Mouse (Mus musculus) stomach, embryonic 15.5 days (tissue): ENCODE measurements around the gene Trim45. TPM values are rescaled to one million over a fixed set of nuclear protein-coding genes. Genes with fewer than 3 reads are reported as not detected.
A peak's percentile ranks its signal among the peaks of the same experiment; 100 is the strongest.

Source experiments
- ATAC-seq: fragments of 200-750 bp; cut with Nextera tagmentation; 2 replicates; pipeline ENCODE4 v1.8.0; 2017; ENCODE audit warnings: low read depth, moderate number of reproducible peaks, moderate TSS enrichment; ENCODE audit not compliant: insufficient read depth, low FRiP score
- H3K27ac ChIP-seq: fragments of 300-500 bp; sonication (generic); 2 replicates; pipeline ENCODE4 v1.5.1; 2015; ENCODE audit warnings: mild to moderate bottlenecking, inconsistent platforms
- H3K27me3 ChIP-seq: fragments of 300-500 bp; sonication (generic); replicated peaks from 2 replicates; pipeline ENCODE4 v1.6.1; 2015; ENCODE audit warnings: inconsistent platforms
- H3K36me3 ChIP-seq: fragments of 300-500 bp; sonication (generic); 2 replicates; pipeline ENCODE4 v1.6.1; 2015; ENCODE audit warnings: inconsistent platforms
- H3K4me1 ChIP-seq: fragments of 300-500 bp; sonication (generic); 2 replicates; pipeline ENCODE4 v1.6.1; 2015; ENCODE audit warnings: inconsistent platforms
- H3K4me2 ChIP-seq: fragments of 300-500 bp; sonication (generic); 2 replicates; pipeline ENCODE4 v1.6.1; 2015; ENCODE audit warnings: mild to moderate bottlenecking, inconsistent platforms
- H3K4me3 ChIP-seq: fragments of 300-500 bp; sonication (generic); replicated peaks from 2 replicates; pipeline ENCODE4 v1.5.1; 2015; ENCODE audit warnings: inconsistent platforms
- H3K9ac ChIP-seq: fragments of 300-500 bp; sonication (generic); 2 replicates; pipeline ENCODE4 v1.6.1; 2015; ENCODE audit warnings: inconsistent platforms
- H3K9me3 ChIP-seq: fragments of 300-500 bp; sonication (generic); 2 replicates; pipeline ENCODE4 v1.6.1; 2016; ENCODE audit warnings: inconsistent platforms
- WGBS: fragments of 180-500 bp; shearing (Covaris S2); methylation state at CpG from one replicate; pipeline ENCODE4 v1.1.7; 2015; 5-methylcytosine and 5-hydroxymethylcytosine counted together
- polyA plus RNA-seq: library from polyadenylated mRNA; unstranded; fragments of >200 nt; fragmentation: Nextera tagmentation; extraction: Ambion mirVana; gene quantifications from 2 replicates; pipeline ENCODE4 v1.2.1, GENCODE M21; 2015

Trim45 gene
- 4.8 and 5.6 TPM in 2 replicates for polyA plus RNA-seq

- Histone ChIP-seq H3K36me3 (no peaks in the 10 kb centered on the region), H3K27ac (peak within 1 kb of the TSS; percentile 81), H3K27me3 (no peaks in the 10 kb centered on the region), H3K4me3 (peak within 1 kb of the TSS; percentile 60), H3K9me3 (no peaks in the 10 kb centered on the region), H3K4me1 (peaks cover 26% of the 10 kb centered on the region), H3K4me2 (peak within 1 kb of the TSS; percentile 71), H3K9ac (peak within 1 kb of the TSS; percentile 54)
- WGBS: under 1% methylated on average over 39 of the region's 39 CpGs
- peak; percentile 98 for ATAC-seq
Measured at GRCm38 (mm10) chr3:100921825-100922505, at the start of gene Trim45. Trim45 (plus strand) TSS chr3:100922202.

DNA sequence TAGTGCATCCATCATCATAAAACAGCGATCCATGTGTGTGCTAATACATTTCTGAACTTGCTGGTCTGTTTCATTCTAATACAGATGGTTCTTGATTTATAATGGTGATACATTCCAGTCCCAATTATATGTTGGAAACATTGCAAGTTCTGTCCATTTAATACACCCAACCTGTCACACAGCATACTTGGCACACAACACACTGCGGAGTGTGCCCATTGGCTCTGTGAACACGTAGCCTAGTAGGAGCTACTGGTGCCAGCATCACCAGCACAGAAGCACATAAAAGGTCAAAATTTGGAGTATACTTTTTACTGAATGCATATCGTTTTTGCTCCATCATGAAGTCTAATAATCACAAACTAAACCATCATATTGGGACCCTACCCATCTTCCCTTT, 44.9 kb upstream of the Trim45 start:
- no peaks in the 10 kb centered on the region for H3K36me3 ChIP-seq
- no peak overlapping the region for H3K9ac ChIP-seq
- H3K4me3 ChIP-seq: no peak overlapping the region
- no peaks in the 10 kb centered on the region for H3K9me3 ChIP-seq
- H3K27me3 ChIP-seq: no peaks in the 10 kb centered on the region
- H3K4me2 ChIP-seq: no peak overlapping the region
- WGBS: 87% methylated on average over 4 of the region's 4 CpGs
- H3K27ac ChIP-seq: no peak overlapping the region
- ATAC-seq: no peak
- no peaks in the 10 kb centered on the region for H3K4me1 ChIP-seq

GRCm38 (mm10) chr3:100881403-100881802, 40.6 kb upstream of the Trim45 start:
- Histone ChIP-seq H3K9ac (no peak overlapping the region), H3K36me3 (no peaks in the 10 kb centered on the region), H3K4me1 (no peaks in the 10 kb centered on the region), H3K27ac (no peak overlapping the region), H3K9me3 (no peaks in the 10 kb centered on the region), H3K27me3 (no peaks in the 10 kb centered on the region), H3K4me2 (no peak overlapping the region), H3K4me3 (no peak overlapping the region)
- no peak for ATAC-seq
- 76% methylated on average over 6 of the region's 6 CpGs for WGBS

GRCm38 (mm10) chr3:100881843-100882634, 40.0 kb upstream of the Trim45 start:
- no peak overlapping the region for H3K27ac ChIP-seq
- no peaks in the 10 kb centered on the region for H3K36me3 ChIP-seq
- no peak overlapping the region for H3K4me2 ChIP-seq
- no peaks in the 10 kb centered on the region for H3K9me3 ChIP-seq
- H3K9ac ChIP-seq: no peak overlapping the region
- H3K27me3 ChIP-seq: no peaks in the 10 kb centered on the region
- H3K4me1 ChIP-seq: no peaks in the 10 kb centered on the region
- 84% methylated on average over 9 of the region's 9 CpGs for WGBS
- H3K4me3 ChIP-seq: no peak overlapping the region
- no peak; the same call in 1 of the 2 replicates for ATAC-seq

GRCm38 (mm10) chr3:100889234-100889633, 32.8 kb upstream of the Trim45 start:
- 94% methylated on average over 1 of the region's 1 CpGs for WGBS

DNA sequence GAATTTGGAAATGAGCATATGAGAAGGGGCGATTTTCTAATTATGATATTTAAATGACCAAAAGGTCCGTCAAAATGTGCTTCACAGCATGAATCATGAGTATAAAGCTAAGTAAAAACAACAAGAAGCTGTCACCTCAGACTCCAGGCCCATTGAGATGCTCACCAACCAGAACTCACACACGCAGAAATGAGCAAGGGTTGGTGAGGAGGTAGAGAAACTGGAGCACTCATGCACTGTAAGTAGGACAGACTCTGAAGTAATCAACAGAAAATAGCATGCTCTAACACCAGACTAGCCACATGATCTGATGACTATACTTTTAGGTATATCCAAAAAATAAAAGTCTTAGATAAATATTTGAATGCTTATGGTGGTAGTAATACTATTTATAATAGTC, 31.6 kb upstream of the Trim45 start:
- Histone ChIP-seq H3K4me1 (no peaks in the 10 kb centered on the region), H3K36me3 (no peaks in the 10 kb centered on the region), H3K27ac (no peak overlapping the region), H3K4me2 (no peak overlapping the region), H3K27me3 (no peaks in the 10 kb centered on the region), H3K9me3 (no peaks in the 10 kb centered on the region), H3K9ac (no peak overlapping the region), H3K4me3 (no peak overlapping the region)
- ATAC-seq: no peak
- WGBS: 91% methylated on average over 3 of the region's 3 CpGs

More at GRCm38 (mm10) chr3:100889234-100889633, 32.8 kb upstream of the Trim45 start:
- Histone ChIP-seq H3K36me3 (no peaks in the 10 kb centered on the region), H3K27me3 (no peaks in the 10 kb centered on the region), H3K9ac (no peak overlapping the region), H3K27ac (no peak overlapping the region), H3K4me2 (no peak overlapping the region), H3K4me3 (no peak overlapping the region), H3K9me3 (no peaks in the 10 kb centered on the region), H3K4me1 (no peaks in the 10 kb centered on the region)
- ATAC-seq: no peak

DNA sequence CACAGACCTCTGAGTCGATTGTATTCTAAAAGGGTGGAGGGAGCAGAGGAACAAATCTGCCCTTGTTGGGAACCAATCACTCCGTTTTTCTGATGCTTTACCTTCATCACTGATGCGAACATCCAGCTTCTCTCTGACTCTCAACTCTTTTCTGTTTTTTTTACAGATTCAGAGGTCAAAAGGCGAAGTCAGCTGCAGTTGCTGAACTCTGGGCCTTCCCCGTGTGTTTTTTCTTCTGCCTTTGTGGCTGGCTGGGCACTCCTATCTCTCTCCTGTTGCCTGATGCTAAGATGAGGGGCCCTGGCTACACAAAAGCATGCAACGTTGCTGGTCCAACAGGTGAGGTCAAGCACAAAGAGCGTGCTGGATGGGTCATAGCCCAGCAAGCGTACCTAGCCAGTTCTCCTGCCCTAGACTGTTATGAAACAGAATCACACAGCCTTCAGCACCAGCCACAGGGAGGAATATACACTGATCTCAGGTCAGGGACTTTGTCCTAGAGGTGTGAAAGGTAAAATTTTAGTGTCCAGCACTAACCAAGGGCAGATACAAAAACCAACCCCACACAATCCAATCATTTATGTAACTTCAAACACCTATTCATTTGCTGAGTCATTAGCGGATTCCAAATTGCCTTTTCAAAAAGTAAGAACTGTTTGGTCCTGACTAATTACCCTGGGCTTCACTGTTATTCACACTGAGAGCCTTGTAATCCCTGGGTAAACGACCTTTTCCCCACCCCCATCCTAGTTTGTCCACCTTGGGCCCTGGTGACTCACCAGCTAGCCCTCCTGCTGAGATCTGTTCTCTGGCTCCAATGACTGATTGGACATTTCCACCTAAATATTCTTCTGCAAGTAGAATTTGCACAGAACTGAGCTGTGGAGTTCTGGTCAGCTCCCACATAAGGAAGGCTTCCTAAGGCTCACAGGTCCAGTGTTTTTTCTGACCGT, 29.3 kb upstream of the Trim45 start:
- Histone ChIP-seq H3K27me3 (no peaks in the 10 kb centered on the region), H3K4me1 (no peaks in the 10 kb centered on the region), H3K36me3 (no peaks in the 10 kb centered on the region), H3K27ac (no peak overlapping the region; the same call in 1 of the 2 replicates), H3K9ac (no peak overlapping the region), H3K9me3 (no peaks in the 10 kb centered on the region), H3K4me3 (no peak overlapping the region), H3K4me2 (no peak overlapping the region)
- 53% methylated on average over 11 of the region's 11 CpGs for WGBS
- no peak for ATAC-seq

DNA sequence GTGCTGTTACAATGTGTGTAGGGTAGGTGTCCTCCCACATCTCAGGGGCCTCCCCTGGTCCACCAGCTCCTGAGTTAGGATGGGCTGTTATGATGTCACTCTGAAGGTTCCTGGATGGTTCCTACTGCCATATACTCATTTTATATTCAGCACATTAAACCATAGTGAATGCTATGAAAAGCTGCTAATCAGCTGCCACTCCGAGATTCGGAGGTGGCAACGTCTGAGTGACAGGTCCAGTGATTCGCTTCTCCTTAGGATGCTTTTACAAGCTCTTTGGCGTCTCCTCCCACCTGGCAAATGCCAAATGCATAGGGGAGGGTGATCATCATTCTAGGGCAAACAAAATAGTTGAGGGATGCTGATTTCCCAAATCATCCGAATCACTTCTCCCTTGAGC, 26.5 kb upstream of the Trim45 start:
- Histone ChIP-seq H3K4me1 (no peaks in the 10 kb centered on the region), H3K9me3 (no peaks in the 10 kb centered on the region), H3K9ac (no peak overlapping the region), H3K27me3 (no peaks in the 10 kb centered on the region), H3K4me2 (no peak overlapping the region), H3K4me3 (no peak overlapping the region), H3K36me3 (no peaks in the 10 kb centered on the region), H3K27ac (no peak overlapping the region)
- no peak for ATAC-seq
- WGBS: 81% methylated on average over 6 of the region's 6 CpGs

GRCm38 (mm10) chr3:100906128-100906527, 15.9 kb upstream of the Trim45 start:
- Histone ChIP-seq H3K36me3 (no peaks in the 10 kb centered on the region), H3K9ac (no peak overlapping the region), H3K9me3 (no peaks in the 10 kb centered on the region), H3K27ac (no peak overlapping the region), H3K4me3 (no peak overlapping the region), H3K4me1 (no peaks in the 10 kb centered on the region), H3K4me2 (no peak overlapping the region), H3K27me3 (no peaks in the 10 kb centered on the region)
- ATAC-seq: no peak
- WGBS: 31% methylated on average over 6 of the region's 6 CpGs

GRCm38 (mm10) chr3:100906916-100907315, 15.1 kb upstream of the Trim45 start:
- no peak overlapping the region for H3K4me3 ChIP-seq
- H3K27me3 ChIP-seq: no peaks in the 10 kb centered on the region
- no peaks in the 10 kb centered on the region for H3K36me3 ChIP-seq
- no peak overlapping the region for H3K4me2 ChIP-seq
- WGBS: 29% methylated on average over 3 of the region's 3 CpGs
- H3K4me1 ChIP-seq: no peaks in the 10 kb centered on the region; the same call in 1 of the 2 replicates
- no peak for ATAC-seq
- no peak overlapping the region for H3K9ac ChIP-seq
- H3K9me3 ChIP-seq: no peaks in the 10 kb centered on the region
- H3K27ac ChIP-seq: no peak overlapping the region

- no peaks in the 10 kb centered on the region for H3K36me3 ChIP-seq
- no peak for ATAC-seq
- no peak overlapping the region for H3K9ac ChIP-seq
- no peaks in the 10 kb centered on the region for H3K9me3 ChIP-seq
- H3K27ac ChIP-seq: no peak overlapping the region
- H3K27me3 ChIP-seq: no peaks in the 10 kb centered on the region
- WGBS: 32% methylated on average over 6 of the region's 6 CpGs
- H3K4me1 ChIP-seq: no peaks in the 10 kb centered on the region; the same call in 1 of the 2 replicates
- no peak overlapping the region for H3K4me2 ChIP-seq
- H3K4me3 ChIP-seq: no peak overlapping the region
Measured at GRCm38 (mm10) chr3:100908594-100908993, 13.4 kb upstream of the Trim45 start.
